Mouse (Mus musculus): ENCODE measurements around the gene Utp18.

GRCm38 (mm10) chr11:93906834-93907233 is 21.3 kb upstream of the Utp18 start:
- TF ChIP-seq CTCF (conservative IDR thresholded peaks at IDR 0.05; ENCODE audit: insufficient read depth, insufficient read length, low read depth, low read length) (no peak), POLR2A (IDR thresholded peaks at IDR 0.05; ENCODE audit: low read depth, low read length) (no peak)
